Mouse (Mus musculus) adrenal gland, postnatal 25 days (tissue): ENCODE data around the gene Olfr370. TPM values are rescaled to one million over a fixed set of nuclear protein-coding genes. Genes with fewer than 3 reads are reported as not detected.
"Not testable (repeated sequence)": the region's sequence is repeated elsewhere in the genome, so short reads cannot be mapped to it uniquely, and the experiment has no call there.

Experiments used
- DNase-seq: peaks from one replicate; pipeline ENCODE4 v3.0.0; 2021; ENCODE audit warnings: mixed read lengths
- long read RNA-seq: library from polyadenylated mRNA; stranded (forward); transcript quantifications from one replicate; pipeline ENCODE4 v2.0.0, GENCODE M21; 2021
- total RNA-seq: library from RNA; stranded (reverse); gene quantifications from 2 replicates; pipeline ENCODE4 v1.2.3, GENCODE M21; 2021

Olfr370 gene
- not detected in 2 replicates for total RNA-seq
- long read RNA-seq, result 0 reads

- no peak for DNase-seq
Measured at GRCm38 (mm10) chr8:83535736-83536135, at the start of gene Olfr370. Olfr370 (plus strand) TSS chr8:83535780.

GRCm38 (mm10) chr8:83511696-83512095, 23.9 kb upstream of the Olfr370 start:
- DNase-seq, result peak; percentile 2

- no peak for DNase-seq
Measured at GRCm38 (mm10) chr8:83520432-83520831, 15.1 kb upstream of the Olfr370 start.

- not testable (repeated sequence) for DNase-seq
Measured at GRCm38 (mm10) chr8:83520907-83521306, 14.7 kb upstream of the Olfr370 start.

- no peak for DNase-seq
Measured at GRCm38 (mm10) chr8:83521310-83521709, 14.3 kb upstream of the Olfr370 start.

GRCm38 (mm10) chr8:83534802-83535201, 778 bp upstream of the Olfr370 start:
- DNase-seq, result no peak

GRCm38 (mm10) chr8:83562669-83563068, 27.1 kb downstream of the Olfr370 start:
- DNase-seq, result no peak

GRCm38 (mm10) chr8:83563246-83563645, 27.7 kb downstream of the Olfr370 start:
- no peak for DNase-seq

DNA sequence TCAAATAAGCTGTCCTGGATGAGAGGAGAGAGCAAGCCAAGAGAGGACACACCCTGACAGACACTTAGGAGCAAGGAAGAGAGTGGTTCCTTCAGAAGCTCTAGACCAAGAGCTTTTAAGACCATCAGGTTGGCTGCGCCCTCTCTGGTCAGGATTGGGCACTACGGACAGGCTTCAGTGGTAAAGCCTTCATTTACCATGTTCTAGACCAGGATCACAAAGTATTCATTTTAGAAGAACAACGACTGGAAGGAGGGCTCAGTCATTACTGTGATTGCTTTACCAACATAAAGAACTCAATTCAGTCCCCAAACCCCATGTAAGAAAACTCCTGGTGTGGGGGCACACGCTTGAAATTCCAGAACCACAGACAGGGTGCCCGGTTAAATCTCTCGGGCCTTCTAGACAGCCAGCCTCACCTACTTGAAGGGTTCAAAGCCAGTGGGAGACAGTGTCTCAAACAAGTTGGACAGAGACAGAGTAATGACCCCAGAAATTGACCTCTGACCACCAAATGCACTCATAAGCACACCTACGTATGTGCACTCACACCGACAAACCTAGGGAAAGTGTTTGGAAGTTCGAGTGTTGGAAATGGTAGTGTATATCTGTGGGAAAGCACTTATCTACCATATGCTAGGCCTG, 30.3 kb downstream of the Olfr370 start:
- no peak for DNase-seq

DNA sequence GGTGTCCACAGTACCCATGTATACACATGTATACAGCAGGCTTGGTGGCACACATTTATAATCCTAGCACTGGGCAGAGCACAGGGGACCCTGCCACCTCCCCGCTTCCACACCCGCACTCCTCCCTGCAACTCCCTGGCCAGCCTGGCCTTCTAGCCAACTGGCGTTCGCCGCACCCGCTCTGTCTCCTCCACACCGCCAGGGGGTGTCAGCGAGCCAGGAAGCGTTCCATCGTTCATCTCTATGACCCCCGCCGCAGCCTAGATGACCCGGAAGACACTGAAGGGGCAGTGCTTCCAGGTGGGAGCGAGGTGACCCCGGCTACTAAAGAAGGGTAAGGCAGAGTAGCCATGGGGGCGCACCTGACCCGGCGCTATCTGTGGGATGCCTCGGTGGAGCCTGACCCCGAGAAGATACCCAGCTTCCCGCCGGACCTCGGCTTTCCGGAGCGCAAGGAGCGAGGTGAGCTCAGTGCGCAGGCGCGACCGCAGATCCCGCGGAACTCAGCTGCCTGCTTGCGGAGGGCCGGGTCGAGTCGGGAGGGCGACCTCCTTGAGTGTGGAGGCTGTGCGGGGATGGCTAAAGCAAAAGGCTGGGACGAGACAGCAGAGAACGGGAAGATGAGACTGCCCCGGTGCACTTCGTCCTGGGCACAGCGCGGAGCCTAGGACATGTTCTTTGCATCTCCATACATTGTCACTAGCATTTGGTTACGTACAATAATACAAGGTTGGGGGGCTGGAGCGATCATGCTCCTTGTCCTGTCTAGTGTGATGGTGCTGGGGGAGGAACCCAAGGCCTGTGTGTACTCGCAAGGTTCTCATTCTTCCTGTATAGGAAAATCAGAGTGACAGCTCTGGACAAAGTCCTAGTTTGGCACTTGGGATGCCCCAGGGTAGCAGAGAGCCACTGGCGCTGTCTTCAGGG, 31.2 kb downstream of the Olfr370 start, which contains the start of gene Ndufb7:
Gene Ndufb7, plus strand, starts transcription at position 203 of the 927 bp plus-strand sequence.
- peak; percentile 96 for DNase-seq

GRCm38 (mm10) chr8:83567668-83568067, 32.1 kb downstream of the Olfr370 start:
- DNase-seq, result no peak

DNA sequence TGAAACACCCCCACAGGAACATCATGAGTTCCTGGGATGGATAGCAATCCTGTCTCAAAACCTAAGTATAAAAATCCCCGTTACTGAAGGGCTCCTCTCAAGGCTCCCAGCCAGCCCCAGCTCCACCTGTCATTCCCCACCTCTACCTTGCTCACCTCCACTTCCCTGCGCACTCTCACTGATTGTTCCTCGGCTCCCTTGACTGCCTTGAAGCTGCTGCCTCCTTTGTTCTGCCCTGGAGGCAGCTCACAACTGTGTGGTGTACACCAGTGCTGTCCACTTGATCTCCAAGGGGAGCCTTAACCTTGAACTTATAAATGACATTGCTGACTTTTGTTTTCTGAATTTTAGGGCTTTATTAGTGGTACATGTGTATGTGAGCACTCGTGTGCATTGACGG, 32.5 kb downstream of the Olfr370 start:
- no peak for DNase-seq

- no peak for DNase-seq
Measured at GRCm38 (mm10) chr8:83568755-83569154, 33.2 kb downstream of the Olfr370 start.

GRCm38 (mm10) chr8:83569165-83569564, 33.6 kb downstream of the Olfr370 start:
- DNase-seq, result no peak

GRCm38 (mm10) chr8:83570272-83571000, 34.9 kb downstream of the Olfr370 start:
- no peak for DNase-seq

DNA sequence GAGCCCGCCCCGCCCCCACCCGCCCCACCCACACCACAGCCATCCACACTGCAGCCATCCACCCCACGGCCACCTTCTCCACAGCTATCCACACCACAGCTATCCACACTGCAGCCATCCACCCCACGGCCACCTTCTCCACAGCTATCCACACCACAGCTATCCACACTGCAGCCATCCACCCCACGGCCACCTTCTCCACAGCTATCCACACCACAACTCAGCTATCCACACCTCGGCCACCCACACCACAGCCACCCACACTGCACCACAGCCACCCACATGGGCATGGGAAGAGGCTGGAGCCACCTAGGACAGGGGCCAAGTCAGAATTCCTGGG, 35.4 kb downstream of the Olfr370 start:
- DNase-seq, result not testable (repeated sequence)

GRCm38 (mm10) chr8:83571791-83572190, 36.2 kb downstream of the Olfr370 start:
- DNase-seq, result no peak

- no peak for DNase-seq
Measured at GRCm38 (mm10) chr8:83572246-83572812, 36.7 kb downstream of the Olfr370 start.

DNA sequence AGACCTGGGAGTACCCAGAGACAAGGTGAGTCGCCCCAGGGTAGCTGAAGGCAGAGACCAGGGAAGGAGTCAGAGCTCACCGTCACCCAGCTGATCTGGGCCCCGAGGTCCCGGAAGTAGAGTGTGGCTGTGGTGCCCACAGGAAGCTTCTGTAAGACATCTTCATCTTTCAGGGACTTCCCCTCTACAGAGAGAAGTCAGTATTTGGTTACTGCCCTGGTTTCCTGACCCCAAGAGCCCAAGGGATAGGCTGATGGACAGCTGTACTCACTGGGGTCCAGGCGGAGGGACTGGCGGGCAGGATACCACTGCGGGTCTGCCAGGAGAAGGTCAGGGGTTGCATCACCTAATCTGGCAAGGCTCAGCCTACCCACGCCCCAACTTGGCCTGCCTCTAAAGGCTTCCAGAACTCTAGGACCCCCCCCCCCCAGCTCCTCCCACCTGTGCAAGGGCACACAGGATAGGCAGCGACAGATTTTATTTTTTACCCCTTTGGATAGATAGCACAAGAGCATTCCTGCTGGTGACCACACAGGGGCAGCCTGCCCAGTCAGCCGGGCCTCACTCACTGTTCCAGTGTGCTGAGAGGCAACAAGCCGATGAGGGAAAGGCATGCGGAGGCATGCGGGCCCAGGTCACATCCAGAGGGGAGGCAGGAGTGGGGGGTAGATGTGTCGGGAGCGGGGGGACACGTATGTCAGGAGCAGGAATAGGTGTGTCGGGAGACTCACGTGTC, 37.7 kb downstream of the Olfr370 start:
- no peak for DNase-seq

GRCm38 (mm10) chr8:83574631-83575315, 39.2 kb downstream of the Olfr370 start:
- no peak for DNase-seq
